Mouse (Mus musculus): ENCODE results near the gene Chst8.

The Chst8 gene

GRCm38 (mm10) chr7:34656632-34657031 is 155.9 kb downstream of the Chst8 start, which contains the start of gene Kctd15:
Gene Kctd15, minus strand, starts transcription at chr7:34656732.
- DNase-seq = no peak

- peak; percentile 83 for DNase-seq
Measured at GRCm38 (mm10) chr7:34655086-34655839, 157.2 kb downstream of the Chst8 start.

- peak; percentile 71 for DNase-seq
Measured at GRCm38 (mm10) chr7:34654441-34655085, 157.9 kb downstream of the Chst8 start.

- DNase-seq = no peak
Measured at GRCm38 (mm10) chr7:34653731-34654440, 158.6 kb downstream of the Chst8 start.

- no peak for DNase-seq
Measured at GRCm38 (mm10) chr7:34652751-34653502, 159.6 kb downstream of the Chst8 start.

- no peak for DNase-seq
Measured at GRCm38 (mm10) chr7:34651381-34651780, 161.1 kb downstream of the Chst8 start.

- DNase-seq = no peak
Measured at GRCm38 (mm10) chr7:34647052-34647451, 165.5 kb downstream of the Chst8 start.

- no peak for DNase-seq
Measured at GRCm38 (mm10) chr7:34646144-34646795, 166.2 kb downstream of the Chst8 start.

GRCm38 (mm10) chr7:34645623-34646022 is 166.9 kb downstream of the Chst8 start:
- DNase-seq = no peak

GRCm38 (mm10) chr7:34644591-34644990 is 167.9 kb downstream of the Chst8 start:
- DNase-seq = no peak

- no peak for DNase-seq
Measured at GRCm38 (mm10) chr7:34643329-34643728, 169.2 kb downstream of the Chst8 start.

GRCm38 (mm10) chr7:34641968-34642367 is 170.5 kb downstream of the Chst8 start:
- DNase-seq = no peak

GRCm38 (mm10) chr7:34639798-34640197 is 172.7 kb downstream of the Chst8 start:
- no peak for DNase-seq

- DNase-seq = no peak
Measured at GRCm38 (mm10) chr7:34636661-34637060, 175.8 kb downstream of the Chst8 start.

- no peak for DNase-seq
Measured at GRCm38 (mm10) chr7:34632966-34633742, 179.4 kb downstream of the Chst8 start.

GRCm38 (mm10) chr7:34630211-34631085 is 182.1 kb downstream of the Chst8 start:
- peak; percentile 29 for DNase-seq

GRCm38 (mm10) chr7:34629702-34630210 is 182.8 kb downstream of the Chst8 start:
- DNase-seq = no peak
